In genomic region chr3:27291411-27291810, GRCm38 (mm10) we compare ENCODE assay signal across 13 mouse cellular contexts. TPM values are rescaled to one million over a fixed set of nuclear protein-coding genes. Genes with fewer than 3 reads are reported as not detected.
DNase-seq lines count a peak whose midpoint lies in the region; ATAC-seq and TF ChIP-seq lines count a peak whose summit lies in the region.
"Not testable (repeated sequence)": the region's sequence is repeated elsewhere in the genome, so short reads cannot be mapped to it uniquely, and the experiment has no call there.
"Had no signal": no experiment of that assay in that cellular context is flagged by ENCODE, and none has a peak within 500 bp of the region (broad histone marks: within the 10 kb centered on the region; RNA-seq: fewer than 3 reads in every experiment).

No protein-coding gene starts in this region.

- DNase-seq in CD4-positive helper T cell, adult 2 months (ENCODE audit: low read depth, low spot score) = peak; percentile 43
- peak; percentile 36 for DNase-seq in NIH3T3 (ENCODE audit: low read depth)
- DNase-seq in heart, adult 2 months; lung, postnatal 0 days (ENCODE audit: low spot score): not testable (repeated sequence)
- peak; percentile 28 for DNase-seq in kidney, adult 9 months

- not testable (repeated sequence) for H3K4me1 ChIP-seq in heart, adult 2 months (ENCODE audit: control insufficient read depth, insufficient read depth, low read length)
- peaks cover 11% of the 10 kb centered on the region; the same call in 1 of the 2 replicates for H3K4me1 ChIP-seq in lung, postnatal 0 days (ENCODE audit: insufficient read depth, low read depth, low read length)

- not testable (repeated sequence) for TF ChIP-seq EP300 in heart, adult 2 months (IDR thresholded peaks at IDR 0.05; ENCODE audit: insufficient read depth, low read depth, low read length); lung, postnatal 0 days (IDR thresholded peaks at IDR 0.05)

- intact Hi-C loops in heart, adult 2 months (cut with DNase I) = not testable (repeated sequence)

- ATAC-seq in erythroblast, adult 5-6 weeks (replicated peaks; ENCODE audit: low FRiP score, poor library complexity, severe bottlenecking) = peak; percentile 86
- ATAC-seq in lung, postnatal 0 days = peak; percentile 53
- peak; percentile 52; the same call in 1 of the 2 replicates for ATAC-seq in monocyte, adult 5-6 weeks (replicated peaks; ENCODE audit: insufficient number of reproducible peaks, low FRiP score, low TSS enrichment, poor library complexity, severe bottlenecking)

- TF ChIP-seq POLR2A in heart, adult 2 months (IDR thresholded peaks at IDR 0.05; ENCODE audit: insufficient read depth, low read depth, low read length) = not testable (repeated sequence)

- not testable (repeated sequence) for H3K79me2 ChIP-seq in heart, adult 2 months (replicated peaks; ENCODE audit: control insufficient read depth, insufficient read depth, low read length)

- H3K4me3 ChIP-seq in heart, adult 2 months; lung, postnatal 0 days (ENCODE audit: low read depth, low read length): not testable (repeated sequence)

- H3K4me2 ChIP-seq in lung, postnatal 0 days (replicated peaks; ENCODE audit: low read depth, low read length) = not testable (repeated sequence)

- 0 out of 2 replicates have a peak overlapping the region, but pooled peaks have one; percentile 11 for H3K27ac ChIP-seq in heart, adult 2 months
- H3K27ac ChIP-seq in lung, postnatal 0 days (ENCODE audit: low read length) = not testable (repeated sequence)

- peak; percentile 37 for TF ChIP-seq CTCF in heart, adult 2 months (IDR thresholded peaks at IDR 0.05)
- not testable (repeated sequence) for TF ChIP-seq CTCF in lung, postnatal 0 days (IDR thresholded peaks at IDR 0.05)

- not testable (repeated sequence) for H3K27me3 ChIP-seq in heart, adult 2 months (ENCODE audit: control insufficient read depth, insufficient read depth, low read length); lung, postnatal 0 days (replicated peaks; ENCODE audit: insufficient read depth, low read length)

- not testable (repeated sequence) for H3K9me3 ChIP-seq in lung, postnatal 0 days (ENCODE audit: low read length)

- not testable (repeated sequence) for H3K36me3 ChIP-seq in heart, adult 2 months (ENCODE audit: control insufficient read depth, insufficient read depth, low read length); lung, postnatal 0 days (ENCODE audit: insufficient read depth, low read length)

- not testable (repeated sequence) for H3K9ac ChIP-seq in heart, adult 2 months (ENCODE audit: low read depth, low read length); lung, postnatal 0 days (replicated peaks; ENCODE audit: low read depth)

- 53% methylated on average over 4 of the region's 4 CpGs for WGBS in heart, adult 2 months
- WGBS in lung, postnatal 0 days = 74% methylated on average over 4 of the region's 4 CpGs

RNA-seq across cellular contexts. Expression of gene Tnfsf10, which starts 25.4 kb away (rescaled TPM):
- total RNA-seq in erythroblast, adult 5-6 weeks (2015; ENCODE audit: low replicate concordance) = 3.3 TPM in 1 of 2 replicates, not detected in the other
- 0.84 TPM in 1 of 2 replicates, not detected in the other for total RNA-seq in erythroblast, adult 5-6 weeks (2017; ENCODE audit: low replicate concordance)
- 10 to 100 TPM in 1 of 2 experiments, 1 to 10 TPM in 1; 6.3 to 10.4 TPM for total RNA-seq in heart, adult 2 months (2021)
- polyA plus RNA-seq in heart, adult 2 months (2012; rRNA removed) = 4.2 and 8.5 TPM in 2 replicates
- 8.1 and 10.5 TPM in 2 replicates for polyA plus RNA-seq in lung, postnatal 0 days (2015; fragmentation: Nextera tagmentation; extraction: Ambion mirVana)
- total RNA-seq in monocyte, adult 5-6 weeks (2017) = 1.7 to 3.8 TPM (median 3.1 TPM) in 3 replicates
- polyA plus RNA-seq: embryonic facial prominence, embryonic 11.5 days; forebrain, embryonic 10.5 days; hindbrain, embryonic 11.5 days; midbrain, embryonic 10.5 days; myocyte; neural tube, embryonic 12.5 days had no signal
